Mouse (Mus musculus) CH12.LX (cell line): Measurements from ENCODE around the gene Adgrg5. TPM values are rescaled to one million over a fixed set of nuclear protein-coding genes. Genes with fewer than 3 reads are reported as not detected.

Source experiments
- DNase-seq: peaks from one replicate; pipeline ENCODE4 v3.0.0-alpha.2; 2013; ENCODE audit errors: extremely low read depth
- H3K27ac ChIP-seq: 2 replicates; pipeline ENCODE4 v1.5.1; 2012; ENCODE audit warnings: low read depth, mild to moderate bottlenecking, control low read depth, moderate library complexity; ENCODE audit not compliant: insufficient read depth
- H3K27me3 ChIP-seq: replicated peaks from 2 replicates; pipeline ENCODE3; 2012; ENCODE audit warnings: inconsistent platforms
- H3K36me3 ChIP-seq, 2 experiments: replicated peaks in 1 of 2; 2 replicates each; pipeline versions ENCODE3 to v1.6.1; 2012; ENCODE audit warnings: inconsistent platforms in 1 of 2, low read length in 1 of 2, mild to moderate bottlenecking in 1 of 2, mixed read lengths in 1 of 2, moderate library complexity in 1 of 2; ENCODE audit not compliant: control insufficient read depth in 1 of 2, insufficient read depth in 1 of 2
- H3K4me1 ChIP-seq, 2 experiments: 2 replicates each; pipeline ENCODE4 v1.6.1; 2012; ENCODE audit warnings: inconsistent platforms in 1 of 2, moderate library complexity in 1 of 2; ENCODE audit not compliant: insufficient read depth in 2 of 2, control insufficient read depth in 1 of 2
- H3K4me2 ChIP-seq: 2 replicates; pipeline ENCODE4 v1.6.1; 2012; ENCODE audit warnings: low read depth, mild to moderate bottlenecking, control low read depth; ENCODE audit not compliant: poor library complexity, insufficient read depth, severe bottlenecking
- H3K4me3 ChIP-seq, 3 experiments: fragments of 150-350 bp in 1 of 3; sonication (generic) in 1 of 3; replicated peaks in 1 of 3; 2 replicates each; pipeline versions ENCODE3 to v1.5.1; 2011 to 2012; ENCODE audit warnings: low read depth in 2 of 3, low read length in 2 of 3, mild to moderate bottlenecking in 2 of 3, moderate library complexity in 2 of 3, control low read depth in 1 of 3, improper control_type of control experiment in 1 of 3, inconsistent platforms in 1 of 3, mixed read lengths in 1 of 3; ENCODE audit not compliant: poor library complexity in 1 of 3
- H3K79me2 ChIP-seq: replicated peaks from 2 replicates; pipeline ENCODE4 v1.6.1; 2012; ENCODE audit warnings: mild to moderate bottlenecking, moderate library complexity; ENCODE audit not compliant: control insufficient read depth, poor library complexity, insufficient read depth, severe bottlenecking; ENCODE audit errors: extremely low read depth
- H3K9ac ChIP-seq: 2 replicates; pipeline ENCODE4 v1.6.1; 2012; ENCODE audit warnings: low read depth, mild to moderate bottlenecking, control low read depth, moderate library complexity; ENCODE audit not compliant: insufficient read depth
- H3K9me3 ChIP-seq: replicated peaks from 2 replicates; pipeline ENCODE3; 2012; ENCODE audit warnings: low read length, inconsistent platforms, mixed read lengths
- CHD1 ChIP-seq: IDR thresholded peaks from 2 replicates; pipeline ENCODE4 v1.6.1; 2012; ENCODE audit warnings: low read depth, low read length, improper control_type of control experiment, inconsistent platforms
- CTCF ChIP-seq, 2 experiments: IDR thresholded peaks in 1 of 2; conservative IDR thresholded peaks in 1 of 2; 2 replicates each; pipeline ENCODE4 v1.5.1; 2011 to 2012; ENCODE audit warnings: low read depth in 2 of 2, low read length in 2 of 2, improper control_type of control experiment in 1 of 2, inconsistent platforms in 1 of 2, mild to moderate bottlenecking in 1 of 2, moderate library complexity in 1 of 2
- JUN ChIP-seq: IDR thresholded peaks from 2 replicates; pipeline ENCODE4 v1.6.1; 2011; ENCODE audit warnings: low read depth, mild to moderate bottlenecking, low read length, improper control_type of control experiment, moderate library complexity; ENCODE audit not compliant: insufficient read depth
- KAT2A ChIP-seq: IDR thresholded peaks from 2 replicates; pipeline ENCODE4 v1.6.1; 2012; ENCODE audit warnings: low read length, improper control_type of control experiment, inconsistent platforms; ENCODE audit not compliant: insufficient replicate concordance
- MAX ChIP-seq: IDR thresholded peaks from 2 replicates; pipeline ENCODE4 v1.6.1; 2011; ENCODE audit warnings: low read length, improper control_type of control experiment
- NELFE ChIP-seq: IDR thresholded peaks from 2 replicates; pipeline ENCODE4 v1.6.1; 2011; ENCODE audit warnings: low read depth, low read length, improper control_type of control experiment
- NRF1 ChIP-seq: IDR thresholded peaks from 2 replicates; pipeline ENCODE4 v1.6.1; 2014; ENCODE audit warnings: low read depth, mild to moderate bottlenecking, inconsistent platforms, low read length, improper control_type of control experiment, moderate library complexity
- RAD21 ChIP-seq: IDR thresholded peaks from 2 replicates; pipeline ENCODE4 v1.6.1; 2011; ENCODE audit warnings: low read depth, mild to moderate bottlenecking, low read length, improper control_type of control experiment, moderate library complexity
- SIN3A ChIP-seq: IDR thresholded peaks from 2 replicates; pipeline ENCODE4 v1.6.1; 2012; ENCODE audit warnings: low read length, improper control_type of control experiment, inconsistent platforms
- SMC3 ChIP-seq: IDR thresholded peaks from 2 replicates; pipeline ENCODE4 v1.6.1; 2011; ENCODE audit warnings: low read depth, low read length, improper control_type of control experiment
- USF1 ChIP-seq: IDR thresholded peaks from 2 replicates; pipeline ENCODE4 v1.6.1; 2014; ENCODE audit warnings: low read depth, mild to moderate bottlenecking, inconsistent platforms, low read length, improper control_type of control experiment
- dilution Hi-C: fragments of 300-500 bp; cut with MboI; formaldehyde crosslinking; loops from 2 replicates; pipeline ENCODE4 v1.14.3; 2020; ENCODE audit warnings: low sequenced_read_pairs; ENCODE audit not compliant: extremely low pct_unique_long_range_greater_than_20kb, extremely low pct_ligation_motif_present
- in situ Hi-C: fragments of 300-500 bp; cut with MboI; formaldehyde crosslinking; loops from 3 replicates; pipeline ENCODE4 v1.14.3; 2019; ENCODE audit warnings: low sequenced_read_pairs, low pct_ligation_motif_present, low pct_unique_long_range_greater_than_20kb, mixed read lengths
- polyA plus RNA-seq: library from polyadenylated mRNA; unstranded; fragments of >175 nt; gene quantifications from 2 replicates; pipeline ENCODE4 v1.2.1, GENCODE M21; 2012; ENCODE audit warnings: low read depth; ENCODE audit not compliant: insufficient read length
- total RNA-seq, 2 experiments: library from RNA; depleted of rRNA; stranded (reverse); fragments of 300-350 nt in 1 of 2; fragments of >200 nt in 1 of 2; gene quantifications; 2 replicates each; pipeline ENCODE4 v1.2.3; 2012 to 2014

Gene Adgrg5
- total and polyA plus RNA-seq, 3 experiments, result 0.81 to 10.0 (median 6.9) TPM

DNA sequence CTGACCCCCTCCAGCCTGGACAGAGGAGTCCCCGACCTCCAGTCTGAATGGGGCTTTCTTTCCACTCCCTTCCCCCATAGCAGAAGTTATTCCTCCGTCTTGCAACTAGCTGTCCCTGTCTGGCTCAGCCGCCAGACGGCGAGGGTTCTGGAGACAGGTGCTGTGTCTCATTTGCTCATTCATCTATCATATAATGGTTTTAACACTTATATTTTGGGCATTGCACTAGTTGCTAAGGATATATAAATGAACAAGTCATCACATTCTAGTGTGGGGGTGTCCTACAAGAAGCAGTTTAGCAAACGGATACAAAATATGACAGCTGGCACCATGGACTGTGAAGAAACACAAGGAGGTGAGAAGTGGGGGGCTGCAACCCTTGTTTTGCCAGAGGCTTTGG lies 21.7 kb downstream of the Adgrg5 start:
- no peak for DNase-seq
- Histone ChIP-seq H3K9me3 (peaks cover 4% of the 10 kb centered on the region), H3K4me3 (no peak overlapping the region), H3K27me3 (peaks cover 3% of the 10 kb centered on the region), H3K36me3 (no peaks in the 10 kb centered on the region), H3K9ac (no peak overlapping the region), H3K79me2 (no peaks in the 10 kb centered on the region), H3K4me2 (no peak overlapping the region), H3K27ac (no peak overlapping the region), H3K4me1 (peaks cover 0 to 20% of the 10 kb centered on the region in 2 experiments; a peak in 3 of 4 replicates)
- dilution Hi-C loops (no loop called here), in situ Hi-C loops (loop anchor here (10.0 kb wide), 1 partner anchor 130 kb away; no protein-coding TSS in a partner anchor)
- no peak for TF ChIP-seq NELFE
- TF ChIP-seq JUN, result no peak
- no peak for TF ChIP-seq SMC3
- no peak for TF ChIP-seq NRF1
- no peak for TF ChIP-seq CHD1
- TF ChIP-seq SIN3A, result no peak

DNA sequence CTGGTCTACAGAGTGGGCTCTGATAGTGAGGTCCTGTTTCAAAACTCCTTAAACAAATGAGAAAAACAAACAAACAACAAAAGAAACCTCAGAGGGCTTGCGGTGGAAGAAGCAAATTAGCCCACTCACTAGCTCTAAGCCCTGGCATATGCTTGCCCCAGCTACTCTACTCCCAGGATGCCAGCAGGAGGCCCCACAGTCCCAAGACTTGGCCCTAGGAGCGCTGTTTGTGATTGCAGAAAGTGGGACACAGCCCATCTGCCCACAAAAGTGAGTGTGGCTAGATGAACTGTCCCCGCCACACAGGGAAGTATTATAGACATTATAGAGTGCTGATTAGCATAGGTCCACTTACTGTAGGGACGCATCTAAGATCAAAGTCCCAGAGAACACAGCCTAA lies 24.9 kb downstream of the Adgrg5 start:
- peaks cover 3% of the 10 kb centered on the region for H3K27me3 ChIP-seq
- no peak for TF ChIP-seq SIN3A
- no peak for TF ChIP-seq CHD1
- TF ChIP-seq MAX, result no peak
- TF ChIP-seq, all 38 proteins: peak for 0
- H3K9me3 ChIP-seq, result peaks cover 4% of the 10 kb centered on the region
- in situ Hi-C loops, result loop anchor here (10.0 kb wide), 1 partner anchor 126 kb away; no protein-coding TSS in a partner anchor
- DNase-seq, result no peak
- no peaks in the 10 kb centered on the region for H3K79me2 ChIP-seq
- H3K27ac ChIP-seq, result no peak overlapping the region
- H3K36me3 ChIP-seq, result no peaks in the 10 kb centered on the region
- H3K4me1 ChIP-seq, result peaks cover 0 to 11% of the 10 kb centered on the region in 2 experiments; a peak in 2 of 4 replicates
- dilution Hi-C loops, result no loop called here
- H3K4me3 ChIP-seq, result no peak overlapping the region
- no peak overlapping the region for H3K9ac ChIP-seq
- no peak overlapping the region for H3K4me2 ChIP-seq

DNA sequence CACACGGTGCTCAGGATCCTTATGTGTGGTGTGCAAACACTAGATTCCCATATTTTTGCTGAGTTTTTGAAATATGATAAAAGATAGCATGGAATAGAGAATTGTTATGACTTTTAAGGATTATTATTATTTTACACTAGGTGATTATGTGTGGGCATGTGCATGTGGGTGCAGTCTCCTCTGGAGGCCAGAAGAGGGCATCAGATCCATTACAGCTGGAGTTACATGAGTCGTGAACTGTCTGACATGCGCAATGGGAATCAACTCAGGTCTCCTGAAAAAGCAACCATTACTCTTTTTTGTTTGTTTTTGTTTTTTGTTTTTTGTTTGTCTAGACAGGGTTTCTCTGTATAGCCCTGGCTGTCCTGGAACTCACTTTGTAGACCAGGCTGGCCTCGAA lies 25.5 kb downstream of the Adgrg5 start:
- Histone ChIP-seq H3K36me3 (no peaks in the 10 kb centered on the region), H3K4me3 (no peak overlapping the region), H3K9me3 (peaks cover 4% of the 10 kb centered on the region), H3K4me2 (no peak overlapping the region), H3K27ac (no peak overlapping the region)
- peak; percentile 6; the same call in 1 of the 2 replicates for TF ChIP-seq RAD21
- no peak for TF ChIP-seq USF1
- no peak for TF ChIP-seq KAT2A
- TF ChIP-seq CTCF (conservative IDR thresholded peaks at IDR 0.05 in 1 of 2, IDR thresholded peaks at IDR 0.05 in 1 of 2; ENCODE audit: low read depth in 2 of 2, low read length in 2 of 2), result peak in 1 of 2 experiments; percentile 43; a peak in 2 of 4 replicates
- TF ChIP-seq SMC3, result peak; percentile 11; the same call in 1 of the 2 replicates
- TF ChIP-seq, all 38 proteins: peak for 3
- H3K4me1 ChIP-seq, result peaks cover 4 to 17% of the 10 kb centered on the region in 2 experiments
- no peak for DNase-seq
- dilution Hi-C loops, result no loop called here
- no peaks in the 10 kb centered on the region for H3K79me2 ChIP-seq
- in situ Hi-C loops, result loop anchor here (10.0 kb wide), 1 partner anchor 126 kb away; no protein-coding TSS in a partner anchor
- H3K9ac ChIP-seq, result no peak overlapping the region
- peaks cover 3% of the 10 kb centered on the region for H3K27me3 ChIP-seq
